Mouse (Mus musculus): ENCODE results near the gene Zdhhc18.

DNA sequence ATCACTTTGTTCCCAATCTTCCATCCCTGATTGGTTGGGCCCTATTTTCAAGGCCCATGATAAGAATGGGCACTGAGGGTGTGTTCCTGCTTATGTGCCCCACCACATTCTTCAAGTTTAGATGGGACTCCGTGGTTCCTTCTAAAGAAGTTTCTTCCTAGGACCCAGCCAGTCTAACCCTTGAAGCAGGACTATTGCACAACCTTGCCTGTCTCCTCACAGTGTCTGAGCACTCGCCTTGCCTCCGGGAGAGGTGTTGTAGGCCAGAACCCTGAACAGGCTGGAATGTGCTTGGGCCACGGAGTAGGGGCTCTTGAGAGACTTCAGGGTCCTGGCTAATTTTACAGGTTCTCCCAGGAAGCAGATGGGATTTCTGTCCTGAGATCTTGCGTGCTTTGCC is 46.9 kb downstream of the Zdhhc18 start:
- TF ChIP-seq CTCF (IDR thresholded peaks at IDR 0.05; ENCODE audit: low read depth, low read length) (no peak), POLR2A (IDR thresholded peaks at IDR 0.05; ENCODE audit: borderline replicate concordance, low read depth, low read length) (no peak)

Data from bone marrow macrophage, adult 2 months (primary cell).